Mouse (Mus musculus) heart, postnatal 10 days (tissue): Measurements from ENCODE around the gene Myl6b. TPM values are rescaled to one million over a fixed set of nuclear protein-coding genes. Genes with fewer than 3 reads are reported as not detected.
"Not testable (repeated sequence)": the region's sequence is repeated elsewhere in the genome, so short reads cannot be mapped to it uniquely, and the experiment has no call there.

Experiments
- DNase-seq, 2 experiments: peaks; one replicate each; pipeline ENCODE4 v3.0.0; 2021
- intact Hi-C: fragments of 180-260 bp; cut with DNase I; formaldehyde crosslinking; loops from one replicate; pipeline ENCODE4 v1.15.1; 2025
- total RNA-seq, 2 experiments: library from RNA; stranded (reverse); gene quantifications; 2 replicates each; pipeline ENCODE4 v1.2.3; 2021

Gene Myl6b
- total RNA-seq, 2 experiments from 2014 or later = 4.1 to 4.5 TPM

GRCm38 (mm10) chr10:128495270-128495669 is 3.2 kb downstream of the Myl6b start:
- DNase-seq = no peak
- intact Hi-C loops = no loop called here

- intact Hi-C loops = no loop called here
Measured at GRCm38 (mm10) chr10:128494667-128495245, 3.7 kb downstream of the Myl6b start.

GRCm38 (mm10) chr10:128493695-128494666 is 4.5 kb downstream of the Myl6b start, which contains the start of gene Myl6:
Myl6 (minus strand) TSS chr10:128494145.
- peak; percentile 99 for DNase-seq
- intact Hi-C loops = loop anchor here (2.0 kb wide), 1 partner anchor 35 kb away; the partner anchor contains the start of gene Smarcc2

More at GRCm38 (mm10) chr10:128494667-128495245, 3.7 kb downstream of the Myl6b start:
- DNase-seq = no peak

- no peak for DNase-seq
- intact Hi-C loops = loop anchor here (2.0 kb wide), 1 partner anchor 35 kb away; the partner anchor contains the start of gene Smarcc2
Measured at GRCm38 (mm10) chr10:128493319-128493694, 5.2 kb downstream of the Myl6b start.

GRCm38 (mm10) chr10:128492633-128493311 is 5.7 kb downstream of the Myl6b start:
- intact Hi-C loops = loop anchor here (2.0 kb wide), 1 partner anchor 34 kb away; the partner anchor contains the start of gene Smarcc2

GRCm38 (mm10) chr10:128492051-128492450 is 6.4 kb downstream of the Myl6b start:
- DNase-seq = not testable (repeated sequence)
- intact Hi-C loops = loop anchor here (2.0 kb wide), 1 partner anchor 33 kb away; the partner anchor contains the start of gene Smarcc2

More at GRCm38 (mm10) chr10:128492633-128493311, 5.7 kb downstream of the Myl6b start:
- peak; percentile 78 to 83 for DNase-seq

GRCm38 (mm10) chr10:128491495-128491894 is 7.0 kb downstream of the Myl6b start:
- intact Hi-C loops = no loop called here
- DNase-seq = peak in 1 of 2 experiments; percentile 40

GRCm38 (mm10) chr10:128490912-128491311 is 7.6 kb downstream of the Myl6b start:
- intact Hi-C loops = no loop called here
- no peak for DNase-seq

GRCm38 (mm10) chr10:128490232-128490631 is 8.3 kb downstream of the Myl6b start:
- DNase-seq = peak; percentile 62 to 68
- intact Hi-C loops = no loop called here

- intact Hi-C loops = loop anchor here (10.0 kb wide), 1 partner anchor 355 kb away; no protein-coding TSS in a partner anchor
- DNase-seq = no peak
Measured at GRCm38 (mm10) chr10:128489785-128490184, 8.7 kb downstream of the Myl6b start.

- DNase-seq = no peak
- intact Hi-C loops = loop anchor here (10.0 kb wide), 1 partner anchor 355 kb away; no protein-coding TSS in a partner anchor
Measured at GRCm38 (mm10) chr10:128489380-128489779, 9.1 kb downstream of the Myl6b start.

GRCm38 (mm10) chr10:128488776-128489175 is 9.7 kb downstream of the Myl6b start:
- intact Hi-C loops = loop anchor here (10.0 kb wide), 1 partner anchor 354 kb away; no protein-coding TSS in a partner anchor
- DNase-seq = no peak

GRCm38 (mm10) chr10:128487861-128488712 is 10.4 kb downstream of the Myl6b start:
- intact Hi-C loops = loop anchor here (10.0 kb wide), 1 partner anchor 353 kb away; no protein-coding TSS in a partner anchor
- no peak for DNase-seq

- no peak for DNase-seq
- intact Hi-C loops = loop anchor here (10.0 kb wide), 1 partner anchor 352 kb away; no protein-coding TSS in a partner anchor
Measured at GRCm38 (mm10) chr10:128486370-128486769, 12.1 kb downstream of the Myl6b start.

GRCm38 (mm10) chr10:128474366-128474765 is 24.1 kb downstream of the Myl6b start:
- no peak for DNase-seq
- intact Hi-C loops = no loop called here

GRCm38 (mm10) chr10:128460270-128460630 is 38.2 kb downstream of the Myl6b start:
- intact Hi-C loops = loop anchor here (2.0 kb wide), 1 partner anchor 67 kb away; no protein-coding TSS in a partner anchor

GRCm38 (mm10) chr10:128459409-128460269 is 38.8 kb downstream of the Myl6b start:
- DNase-seq = peak; percentile 47 to 61

More at GRCm38 (mm10) chr10:128460270-128460630, 38.2 kb downstream of the Myl6b start:
- no peak for DNase-seq

More at GRCm38 (mm10) chr10:128459409-128460269, 38.8 kb downstream of the Myl6b start:
- intact Hi-C loops = loop anchor here (1.0 to 2.0 kb wide), 4 partner anchors 33 to 87 kb away; no protein-coding TSS in a partner anchor
